Mouse (Mus musculus) layer of hippocampus, adult 2 months (tissue): ENCODE results near the gene Osbpl3. TPM values are rescaled to one million over a fixed set of nuclear protein-coding genes. Genes with fewer than 3 reads are reported as not detected.
A peak's percentile ranks its signal among the peaks of the same experiment; 100 is the strongest.
"Not testable (repeated sequence)": the region's sequence is repeated elsewhere in the genome, so short reads cannot be mapped to it uniquely, and the experiment has no call there.

Source experiments
- DNase-seq, 2 experiments: peaks; one replicate each; pipeline ENCODE4 v3.0.0; 2022; ENCODE audit warnings: low spot score in 2 of 2
- H3K27ac ChIP-seq: fragments of 200-600 bp; 2 replicates; pipeline ENCODE4 v1.8.1; 2022
- H3K4me3 ChIP-seq: fragments of 200-600 bp; 2 replicates; pipeline ENCODE4 v1.8.1; 2022; ENCODE audit warnings: mild to moderate bottlenecking
- CTCF ChIP-seq: fragments of 200-600 bp; conservative IDR thresholded peaks from 2 replicates; pipeline ENCODE4 v1.8.1; 2022; ENCODE audit warnings: antibody characterized with exemption, mild to moderate bottlenecking, moderate library complexity
- total RNA-seq, 2 experiments: library from RNA; stranded (reverse); gene quantifications; 2 replicates each; pipeline ENCODE4 v1.2.3; 2021

The Osbpl3 gene
- total RNA-seq, 2 experiments from 2014 or later, result 15.7 to 16.1 TPM

GRCm38 (mm10) chr6:50440966-50441862 is 14.8 kb downstream of the Osbpl3 start:
- no peak overlapping the region for H3K27ac ChIP-seq
- no peak for TF ChIP-seq CTCF
- no peak overlapping the region for H3K4me3 ChIP-seq
- DNase-seq, result no peak

GRCm38 (mm10) chr6:50440197-50440596 is 15.8 kb downstream of the Osbpl3 start:
- no peak overlapping the region for H3K27ac ChIP-seq
- H3K4me3 ChIP-seq, result no peak overlapping the region
- peak in 1 of 2 experiments; percentile 11 for DNase-seq
- no peak for TF ChIP-seq CTCF

DNA sequence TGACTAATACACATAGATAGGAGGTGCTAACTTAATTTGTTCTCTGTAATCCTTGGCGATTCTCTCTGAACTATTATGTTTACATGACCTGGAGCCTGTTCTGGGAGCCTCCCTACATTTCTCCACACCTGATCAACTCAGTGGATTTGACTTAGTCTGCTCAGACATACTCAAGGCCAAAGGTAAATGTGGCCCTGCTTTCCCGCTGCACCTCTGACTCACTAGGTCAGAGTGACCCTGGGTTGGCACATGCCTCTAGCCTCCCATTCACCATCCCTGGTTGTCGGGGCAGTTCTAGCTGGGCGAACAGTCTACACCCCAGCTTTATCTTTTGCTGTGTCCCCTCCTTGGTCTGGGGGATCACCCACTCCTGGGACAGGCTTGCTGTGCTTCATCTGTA is 17.1 kb downstream of the Osbpl3 start:
- H3K4me3 ChIP-seq, H3K27ac ChIP-seq, DNase-seq: not testable (repeated sequence)

DNA sequence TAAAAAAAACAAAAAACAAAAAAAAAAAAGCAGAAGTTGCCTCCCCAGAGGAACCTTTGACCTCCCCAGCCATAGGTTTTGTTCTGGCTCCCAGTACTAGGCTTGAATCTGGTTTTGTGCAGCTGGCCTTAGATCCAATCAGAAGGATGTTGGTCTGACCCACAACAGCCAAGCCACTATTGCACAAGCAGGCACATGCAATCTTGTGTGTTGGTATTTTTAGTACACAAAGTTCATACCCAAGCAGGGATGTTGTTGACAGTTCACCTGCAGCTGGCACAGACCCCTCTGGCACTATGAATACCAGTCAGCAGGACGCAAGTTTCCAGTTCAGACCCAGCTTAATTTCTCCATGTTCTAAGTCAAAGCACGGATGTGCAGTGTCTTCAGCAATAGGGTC is 18.2 kb downstream of the Osbpl3 start:
- no peak for TF ChIP-seq CTCF
- no peak for DNase-seq
- Histone ChIP-seq H3K27ac (no peak overlapping the region), H3K4me3 (no peak overlapping the region)

DNA sequence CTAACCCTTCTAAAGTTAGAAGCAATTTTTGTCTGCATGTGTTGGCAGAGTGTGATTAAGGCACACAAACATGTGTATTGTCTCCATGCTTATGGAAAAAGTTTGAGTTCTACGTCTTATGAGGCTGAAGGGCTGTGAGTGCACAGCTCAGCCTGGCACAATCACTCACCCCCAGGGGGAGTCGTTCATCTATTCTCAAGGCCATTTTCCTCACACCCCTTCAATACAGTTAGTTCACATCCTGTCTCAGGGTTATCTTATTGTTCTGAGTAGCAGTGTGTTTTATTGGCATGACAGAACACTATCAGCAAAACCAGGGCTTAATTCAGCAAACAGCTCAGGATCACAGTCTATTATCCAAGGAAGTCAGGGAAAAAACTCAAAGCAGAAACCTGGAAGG is 19.3 kb downstream of the Osbpl3 start:
- TF ChIP-seq CTCF, result peak; percentile 44
- no peak overlapping the region for H3K27ac ChIP-seq
- DNase-seq, result no peak
- H3K4me3 ChIP-seq, result no peak overlapping the region

DNA sequence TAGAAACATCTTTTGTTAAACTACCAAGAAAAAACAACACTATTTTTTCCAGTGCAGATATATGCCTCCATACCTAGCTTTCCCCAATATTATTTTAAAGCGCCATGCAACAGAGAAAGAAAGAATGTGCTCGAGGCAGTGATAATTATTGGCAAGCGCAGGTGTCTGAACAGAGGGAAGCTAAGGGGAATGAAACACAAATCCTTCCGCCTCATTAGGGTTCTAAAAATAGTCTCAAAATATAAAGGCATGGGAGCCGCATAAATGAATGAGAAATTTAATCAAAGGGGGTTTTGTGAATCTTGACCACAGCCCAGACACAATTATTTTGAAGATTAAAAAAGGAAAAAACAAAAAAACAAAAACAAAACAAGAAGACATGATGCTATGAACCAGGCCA is 23.5 kb downstream of the Osbpl3 start:
- TF ChIP-seq CTCF, result no peak
- no peak for DNase-seq
- no peak overlapping the region for H3K4me3 ChIP-seq
- H3K27ac ChIP-seq, result no peak overlapping the region

DNA sequence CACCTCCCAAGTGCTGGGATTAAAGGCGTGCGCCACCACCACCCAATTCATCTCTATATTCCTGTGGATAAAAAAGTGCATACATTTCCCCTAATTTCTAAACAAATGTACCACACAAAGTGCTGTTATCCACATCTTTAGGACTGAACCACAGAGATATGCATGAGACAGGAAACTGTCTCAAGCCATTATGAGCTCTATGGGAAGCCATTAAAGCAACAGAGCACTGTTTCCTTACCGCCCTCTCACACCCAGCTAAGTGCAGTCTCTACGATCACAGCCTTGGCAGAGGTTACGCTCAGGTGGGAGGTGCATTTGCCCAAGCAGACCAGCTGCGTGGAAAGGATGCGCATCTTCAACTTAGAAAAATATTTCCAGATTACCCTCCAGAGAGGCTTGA is 26.7 kb downstream of the Osbpl3 start:
- Histone ChIP-seq H3K4me3 (no peak overlapping the region), H3K27ac (no peak overlapping the region)
- DNase-seq, result no peak
- TF ChIP-seq CTCF, result no peak

DNA sequence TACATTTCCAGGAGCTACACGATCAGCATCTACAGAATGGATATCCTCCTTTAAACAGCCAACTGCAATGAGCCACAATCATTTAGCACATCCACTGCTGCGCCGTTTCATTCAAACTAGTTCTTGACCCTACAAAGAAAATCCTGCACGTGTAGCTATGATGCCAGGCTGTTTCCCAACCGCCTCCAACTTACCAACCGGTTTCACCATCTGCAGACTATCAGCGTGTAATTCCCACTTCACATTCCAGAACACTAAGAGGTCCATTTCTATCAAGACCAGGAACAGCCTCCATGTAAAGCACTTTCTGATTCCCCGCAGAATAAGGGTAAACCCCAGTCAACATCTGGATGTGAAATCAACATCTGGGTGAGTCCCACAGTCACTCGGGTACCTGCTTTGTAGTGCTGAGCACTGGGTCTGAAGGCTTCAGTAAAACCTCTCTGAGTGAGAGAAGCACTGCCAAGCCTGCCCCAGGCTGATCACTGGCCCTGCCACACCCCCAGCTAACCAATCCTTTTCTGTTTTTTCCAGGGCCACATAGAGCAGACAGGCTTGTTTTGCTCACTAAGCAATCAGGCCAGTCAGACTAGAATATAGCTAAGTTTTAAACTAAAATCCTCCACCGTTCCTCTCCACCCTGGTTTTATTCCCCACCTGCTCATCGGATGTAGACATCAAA is 28.8 kb downstream of the Osbpl3 start:
- Histone ChIP-seq H3K4me3 (no peak overlapping the region), H3K27ac (no peak overlapping the region)
- peak in 1 of 2 experiments; percentile 32 for DNase-seq
- TF ChIP-seq CTCF, result no peak

- no peak overlapping the region for H3K27ac ChIP-seq
- TF ChIP-seq CTCF, result no peak
- no peak overlapping the region for H3K4me3 ChIP-seq
- no peak for DNase-seq
These were observed 29.4 kb downstream of the Osbpl3 start for GRCm38 (mm10) chr6:50426571-50426970.

DNA sequence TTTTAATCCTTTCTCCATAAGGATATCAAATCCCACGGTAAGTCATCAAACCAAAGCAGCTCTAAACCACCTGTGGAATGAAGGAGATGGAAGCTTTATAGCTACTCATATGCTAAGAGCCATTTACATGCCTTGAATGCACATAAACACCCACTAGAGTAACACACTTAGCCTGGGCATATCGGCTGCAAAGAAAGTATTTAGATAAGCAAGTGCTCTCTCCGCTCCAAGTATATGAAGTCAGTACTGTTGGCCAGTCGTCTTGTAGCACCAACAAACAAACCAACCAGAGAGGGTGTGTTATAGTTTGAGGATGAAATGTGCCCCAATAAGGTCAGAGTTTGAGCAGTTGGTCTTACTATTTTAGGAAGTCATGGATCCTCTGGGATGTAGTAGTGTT is 31.7 kb downstream of the Osbpl3 start:
- no peak for DNase-seq
- no peak for TF ChIP-seq CTCF
- no peak overlapping the region for H3K4me3 ChIP-seq
- H3K27ac ChIP-seq, result no peak overlapping the region

DNA sequence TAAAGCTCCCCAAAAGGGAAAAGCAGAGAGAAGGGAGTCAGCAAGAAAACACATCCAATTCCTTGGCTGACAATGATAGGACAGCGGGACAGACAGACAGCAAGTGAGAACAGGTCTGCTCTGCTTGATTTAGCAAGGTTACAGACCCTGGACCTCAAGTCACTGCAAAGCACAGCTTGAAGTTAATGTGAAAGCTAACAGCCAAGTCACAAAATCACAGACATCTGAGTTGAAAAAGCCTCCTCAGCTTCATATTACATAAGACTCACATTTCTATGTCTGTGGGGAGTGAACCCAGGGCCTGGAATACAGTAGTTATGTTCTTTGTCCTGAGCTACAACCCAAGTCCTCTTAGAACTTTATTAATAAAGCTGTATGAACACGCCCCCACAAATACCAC is 35.6 kb downstream of the Osbpl3 start:
- no peak for TF ChIP-seq CTCF
- DNase-seq, result no peak
- H3K4me3 ChIP-seq, result no peak overlapping the region
- no peak overlapping the region for H3K27ac ChIP-seq

DNA sequence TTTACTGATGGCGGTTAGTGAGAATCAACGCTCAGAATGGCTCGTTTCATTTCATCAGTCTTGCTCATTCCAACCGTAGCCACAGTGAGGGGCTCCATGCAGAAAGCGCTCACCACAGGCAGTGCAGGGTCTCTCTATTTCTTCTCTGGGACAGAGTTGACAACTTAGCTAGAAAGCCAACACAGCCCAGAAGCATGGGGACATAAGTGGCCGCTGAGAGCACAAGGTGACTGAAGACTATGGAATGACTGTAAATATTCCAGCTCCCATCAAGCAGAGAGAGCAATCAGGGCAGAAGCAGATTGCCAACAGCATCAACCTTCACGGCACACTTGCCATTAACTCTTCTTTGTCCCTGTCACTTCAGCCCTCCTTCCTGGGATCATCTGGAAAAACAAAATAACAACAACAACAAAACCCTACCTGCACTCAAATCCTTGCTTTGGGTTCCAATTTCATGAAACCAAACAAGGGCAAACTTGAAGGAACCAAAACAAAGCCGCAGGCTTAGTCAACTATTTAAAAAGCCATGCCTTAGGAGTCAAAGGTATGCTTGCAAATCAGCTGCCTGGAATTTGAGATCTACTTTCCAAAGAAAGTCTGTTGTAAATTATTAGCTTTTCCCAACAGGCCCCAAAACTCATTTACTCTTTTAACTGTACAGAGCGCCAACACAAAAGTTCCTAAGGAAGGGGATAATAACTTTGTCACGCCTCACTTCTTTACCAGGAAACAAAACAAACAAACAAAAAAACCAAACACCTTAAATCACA is 36.3 kb downstream of the Osbpl3 start:
- no peak for TF ChIP-seq CTCF
- Histone ChIP-seq H3K27ac (no peak overlapping the region), H3K4me3 (no peak overlapping the region)
- no peak for DNase-seq

DNA sequence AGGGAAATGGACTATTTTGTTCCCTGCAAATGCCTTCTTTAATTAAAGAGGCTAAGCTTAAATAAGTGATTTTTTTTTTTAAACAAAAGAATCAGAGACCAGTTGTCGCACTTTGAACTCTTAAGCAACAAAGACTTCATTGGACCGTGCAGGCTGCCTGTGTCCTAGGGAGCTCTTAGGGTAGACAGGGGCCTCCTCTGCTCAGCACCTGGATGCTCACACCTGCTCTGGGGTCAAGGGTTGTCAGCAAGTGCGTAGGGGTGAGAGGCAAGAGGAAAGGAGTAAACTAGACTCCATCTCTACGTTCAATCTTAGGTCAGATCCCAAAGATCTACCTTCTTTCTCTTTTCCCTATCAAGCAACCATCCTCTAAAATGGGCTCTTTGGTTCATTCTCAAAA is 37.0 kb downstream of the Osbpl3 start:
- no peak overlapping the region for H3K27ac ChIP-seq
- no peak overlapping the region for H3K4me3 ChIP-seq
- TF ChIP-seq CTCF, result no peak
- DNase-seq, result no peak
